Mouse (Mus musculus): ENCODE data around the gene Rps28. TPM values are rescaled to one million over a fixed set of nuclear protein-coding genes. Genes with fewer than 3 reads are reported as not detected.
A peak's percentile ranks its signal among the peaks of the same experiment; 100 is the strongest.
"Not testable (repeated sequence)": the region's sequence is repeated elsewhere in the genome, so short reads cannot be mapped to it uniquely, and the experiment has no call there.

The Rps28 gene
- 813 and 863 TPM in 2 replicates for polyA plus RNA-seq (2014; fragmentation: Nextera tagmentation; extraction: Ambion mirVana)

GRCm38 (mm10) chr17:33824084-33824996 lies at the start of gene Rps28, which contains the start of gene Ndufa7:
Gene Rps28 (minus strand): TSS chr17:33824562.
Gene Ndufa7 (plus strand): TSS chr17:33824572.
- H3K27ac ChIP-seq (ENCODE audit: low read depth, low read length) = 0 out of 2 replicates have a peak within 1 kb of the TSS, but pooled peaks have one; percentile 36
- peak within 1 kb of the TSS; percentile 78 for H3K4me3 ChIP-seq (ENCODE audit: low read depth, low read length)
- DNase-seq (ENCODE audit: low spot score) (peak; percentile 98), ATAC-seq (ENCODE audit: insufficient read depth, low FRiP score, low TSS enrichment) (peak; percentile 92)
- peak within 1 kb of the TSS; percentile 85 for H3K4me2 ChIP-seq (ENCODE audit: low read depth)
- H3K9ac ChIP-seq (ENCODE audit: low read length) = peak within 1 kb of the TSS; percentile 82
- WGBS = under 1% methylated on average over 51 of the region's 51 CpGs
- H3K9me3 ChIP-seq (ENCODE audit: control insufficient read depth, low read length) = no peaks in the 10 kb centered on the region
- H3K4me1 ChIP-seq (ENCODE audit: control insufficient read depth, insufficient read depth, low read length) = peaks cover 10% of the 10 kb centered on the region; the same call in 1 of the 2 replicates
- peaks cover 9% of the 10 kb centered on the region for H3K36me3 ChIP-seq (ENCODE audit: control insufficient read depth, insufficient read depth, low read length)
- H3K27me3 ChIP-seq (ENCODE audit: control insufficient read depth, insufficient read depth, low read length) = no peaks in the 10 kb centered on the region

GRCm38 (mm10) chr17:33873537-33873936 lies 49.2 kb upstream of the Rps28 start, which contains the start of gene Gm7029:
Gene Gm7029 (plus strand): TSS chr17:33873837.
- ATAC-seq (ENCODE audit: insufficient read depth, low FRiP score, low TSS enrichment); H3K4me2 ChIP-seq (ENCODE audit: low read depth); DNase-seq (ENCODE audit: low spot score); H3K4me3 ChIP-seq (ENCODE audit: low read depth, low read length); H3K9me3 ChIP-seq (ENCODE audit: control insufficient read depth, low read length); H3K27ac ChIP-seq (ENCODE audit: low read depth, low read length); H3K27me3 ChIP-seq (ENCODE audit: control insufficient read depth, insufficient read depth, low read length); H3K4me1 ChIP-seq (ENCODE audit: control insufficient read depth, insufficient read depth, low read length); H3K9ac ChIP-seq (ENCODE audit: low read length); H3K36me3 ChIP-seq (ENCODE audit: control insufficient read depth, insufficient read depth, low read length): not testable (repeated sequence)
- WGBS = 89% methylated on average over 3 of the region's 12 CpGs

DNA sequence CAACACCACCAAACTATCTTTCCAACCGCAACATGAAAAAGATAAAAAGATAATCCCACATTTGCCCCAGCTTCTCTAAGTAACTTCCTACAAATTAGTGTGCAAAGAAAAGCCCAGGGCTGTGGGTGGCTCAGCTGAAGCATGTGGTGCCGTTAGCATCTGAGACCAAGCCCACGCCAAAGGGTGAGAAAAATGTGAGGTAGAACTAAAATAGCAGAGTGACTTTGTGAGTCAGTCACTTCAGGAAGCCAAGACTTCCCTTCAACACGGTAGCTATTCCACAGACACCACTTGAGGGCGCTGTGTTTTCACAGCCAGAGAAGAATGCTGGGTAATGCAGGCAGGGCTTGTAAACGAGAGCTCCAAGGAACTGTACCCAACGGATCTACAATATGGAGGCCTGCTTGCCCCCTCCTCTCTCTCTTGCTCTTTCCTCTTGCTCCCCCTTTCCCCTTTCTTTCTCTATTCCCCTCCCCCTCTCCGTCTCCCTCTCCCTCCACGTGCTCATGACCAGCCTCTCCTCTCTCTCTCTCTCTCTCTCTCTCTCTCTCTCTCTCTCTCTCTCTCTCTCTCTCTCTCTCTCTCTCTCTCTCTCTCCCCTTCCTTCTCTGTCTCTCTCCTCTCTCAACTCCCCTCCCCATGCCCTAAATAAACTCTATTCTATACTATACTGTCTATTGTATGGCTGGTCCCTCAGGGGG lies 41.1 kb upstream of the Rps28 start:
- peak; percentile 39 for DNase-seq (ENCODE audit: low spot score)
- Histone ChIP-seq H3K27me3 (ENCODE audit: control insufficient read depth, insufficient read depth, low read length) (no peaks in the 10 kb centered on the region), H3K9me3 (ENCODE audit: control insufficient read depth, low read length) (no peaks in the 10 kb centered on the region), H3K9ac (ENCODE audit: low read length) (no peak overlapping the region), H3K27ac (ENCODE audit: low read depth, low read length) (no peak overlapping the region), H3K4me2 (ENCODE audit: low read depth) (no peak overlapping the region), H3K4me3 (ENCODE audit: low read depth, low read length) (no peak overlapping the region), H3K36me3 (ENCODE audit: control insufficient read depth, insufficient read depth, low read length) (no peaks in the 10 kb centered on the region), H3K4me1 (ENCODE audit: control insufficient read depth, insufficient read depth, low read length) (no peaks in the 10 kb centered on the region)
- 44% methylated on average over 9 of the region's 9 CpGs for WGBS
- ATAC-seq (ENCODE audit: insufficient read depth, low FRiP score, low TSS enrichment) = no peak

DNA sequence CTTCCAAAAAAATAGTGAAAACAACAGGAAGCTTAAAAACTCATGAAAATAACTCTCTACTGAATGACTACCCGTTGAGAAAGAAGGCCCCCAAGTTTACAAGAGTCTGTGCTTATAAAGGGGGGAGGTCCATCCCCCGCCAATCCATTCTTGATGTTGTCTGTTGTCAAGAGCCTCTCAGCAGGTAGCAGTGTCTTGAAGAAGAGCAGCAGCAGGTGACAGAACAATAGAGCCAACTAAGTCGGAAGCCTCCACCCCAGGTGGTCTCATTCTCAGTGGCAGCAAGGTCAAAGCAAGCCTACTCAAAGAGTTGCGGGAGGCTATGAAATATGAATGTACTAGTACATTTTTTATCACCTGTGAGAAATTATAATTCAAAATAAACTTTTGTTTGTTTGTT lies 33.5 kb upstream of the Rps28 start:
- Histone ChIP-seq H3K4me1 (ENCODE audit: control insufficient read depth, insufficient read depth, low read length) (no peaks in the 10 kb centered on the region), H3K27ac (ENCODE audit: low read depth, low read length) (no peak overlapping the region), H3K4me3 (ENCODE audit: low read depth, low read length) (no peak overlapping the region), H3K27me3 (ENCODE audit: control insufficient read depth, insufficient read depth, low read length) (no peaks in the 10 kb centered on the region), H3K36me3 (ENCODE audit: control insufficient read depth, insufficient read depth, low read length) (no peaks in the 10 kb centered on the region), H3K9me3 (ENCODE audit: control insufficient read depth, low read length) (no peaks in the 10 kb centered on the region), H3K4me2 (ENCODE audit: low read depth) (no peak overlapping the region), H3K9ac (ENCODE audit: low read length) (no peak overlapping the region)
- DNase-seq (ENCODE audit: low spot score) = no peak
- WGBS = 65% methylated on average over 4 of the region's 4 CpGs
- ATAC-seq (ENCODE audit: insufficient read depth, low FRiP score, low TSS enrichment) = no peak

GRCm38 (mm10) chr17:33851331-33851730 lies 27.0 kb upstream of the Rps28 start:
- H3K4me2 ChIP-seq (ENCODE audit: low read depth) = no peak overlapping the region
- no peak overlapping the region for H3K4me3 ChIP-seq (ENCODE audit: low read depth, low read length)
- 71% methylated on average over 1 of the region's 1 CpGs for WGBS
- ATAC-seq (ENCODE audit: insufficient read depth, low FRiP score, low TSS enrichment) (no peak), DNase-seq (ENCODE audit: low spot score) (no peak)
- no peaks in the 10 kb centered on the region for H3K27me3 ChIP-seq (ENCODE audit: control insufficient read depth, insufficient read depth, low read length)
- H3K36me3 ChIP-seq (ENCODE audit: control insufficient read depth, insufficient read depth, low read length) = no peaks in the 10 kb centered on the region
- no peaks in the 10 kb centered on the region for H3K9me3 ChIP-seq (ENCODE audit: control insufficient read depth, low read length)
- H3K4me1 ChIP-seq (ENCODE audit: control insufficient read depth, insufficient read depth, low read length) = no peaks in the 10 kb centered on the region
- no peak overlapping the region for H3K27ac ChIP-seq (ENCODE audit: low read depth, low read length)
- H3K9ac ChIP-seq (ENCODE audit: low read length) = no peak overlapping the region

- no peaks in the 10 kb centered on the region for H3K9me3 ChIP-seq (ENCODE audit: control insufficient read depth, low read length)
- H3K4me3 ChIP-seq (ENCODE audit: low read depth, low read length) = no peak overlapping the region
- peaks cover 6% of the 10 kb centered on the region for H3K4me1 ChIP-seq (ENCODE audit: control insufficient read depth, insufficient read depth, low read length)
- no peak overlapping the region for H3K27ac ChIP-seq (ENCODE audit: low read depth, low read length)
- H3K36me3 ChIP-seq (ENCODE audit: control insufficient read depth, insufficient read depth, low read length) = no peaks in the 10 kb centered on the region
- H3K4me2 ChIP-seq (ENCODE audit: low read depth) = no peak overlapping the region
- H3K9ac ChIP-seq (ENCODE audit: low read length) = no peak overlapping the region
- DNase-seq (ENCODE audit: low spot score) (no peak), ATAC-seq (ENCODE audit: insufficient read depth, low FRiP score, low TSS enrichment) (no peak)
- H3K27me3 ChIP-seq (ENCODE audit: control insufficient read depth, insufficient read depth, low read length) = no peaks in the 10 kb centered on the region
- 72% methylated on average over 8 of the region's 8 CpGs for WGBS
Observed at GRCm38 (mm10) chr17:33848139-33848538, 23.8 kb upstream of the Rps28 start.

DNA sequence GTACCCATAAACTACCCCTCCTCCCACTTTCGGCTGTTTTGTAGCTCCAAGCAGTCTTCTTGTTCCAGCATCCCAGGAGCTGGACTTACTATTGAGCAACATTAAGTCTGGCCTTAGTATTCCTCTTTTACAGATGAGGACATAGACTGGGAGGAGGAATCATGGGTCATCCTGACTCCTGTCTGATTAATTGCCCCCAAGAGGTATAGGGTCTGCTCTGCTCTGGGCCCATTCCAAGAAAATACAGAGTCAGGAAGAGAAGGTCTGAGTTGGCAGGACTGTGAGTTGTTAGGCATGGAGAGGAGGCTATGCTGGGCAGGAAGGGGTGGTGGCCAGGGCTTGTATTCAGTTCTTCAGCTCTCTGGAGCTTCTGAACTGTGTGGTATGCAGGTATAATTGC lies 19.8 kb upstream of the Rps28 start:
- peak overlapping the region; percentile 89; the same call in 1 of the 2 replicates for H3K4me3 ChIP-seq (ENCODE audit: low read depth, low read length)
- H3K9me3 ChIP-seq (ENCODE audit: control insufficient read depth, low read length) = no peaks in the 10 kb centered on the region
- DNase-seq (ENCODE audit: low spot score) (no peak), ATAC-seq (ENCODE audit: insufficient read depth, low FRiP score, low TSS enrichment) (no peak)
- no peak overlapping the region for H3K9ac ChIP-seq (ENCODE audit: low read length)
- no peak overlapping the region for H3K27ac ChIP-seq (ENCODE audit: low read depth, low read length)
- no peaks in the 10 kb centered on the region; the same call in 1 of the 2 replicates for H3K36me3 ChIP-seq (ENCODE audit: control insufficient read depth, insufficient read depth, low read length)
- H3K27me3 ChIP-seq (ENCODE audit: control insufficient read depth, insufficient read depth, low read length) = no peaks in the 10 kb centered on the region
- WGBS = 50% methylated on average over 1 of the region's 1 CpGs
- peaks cover 6% of the 10 kb centered on the region for H3K4me1 ChIP-seq (ENCODE audit: control insufficient read depth, insufficient read depth, low read length)
- H3K4me2 ChIP-seq (ENCODE audit: low read depth) = peak overlapping the region; percentile 86

DNA sequence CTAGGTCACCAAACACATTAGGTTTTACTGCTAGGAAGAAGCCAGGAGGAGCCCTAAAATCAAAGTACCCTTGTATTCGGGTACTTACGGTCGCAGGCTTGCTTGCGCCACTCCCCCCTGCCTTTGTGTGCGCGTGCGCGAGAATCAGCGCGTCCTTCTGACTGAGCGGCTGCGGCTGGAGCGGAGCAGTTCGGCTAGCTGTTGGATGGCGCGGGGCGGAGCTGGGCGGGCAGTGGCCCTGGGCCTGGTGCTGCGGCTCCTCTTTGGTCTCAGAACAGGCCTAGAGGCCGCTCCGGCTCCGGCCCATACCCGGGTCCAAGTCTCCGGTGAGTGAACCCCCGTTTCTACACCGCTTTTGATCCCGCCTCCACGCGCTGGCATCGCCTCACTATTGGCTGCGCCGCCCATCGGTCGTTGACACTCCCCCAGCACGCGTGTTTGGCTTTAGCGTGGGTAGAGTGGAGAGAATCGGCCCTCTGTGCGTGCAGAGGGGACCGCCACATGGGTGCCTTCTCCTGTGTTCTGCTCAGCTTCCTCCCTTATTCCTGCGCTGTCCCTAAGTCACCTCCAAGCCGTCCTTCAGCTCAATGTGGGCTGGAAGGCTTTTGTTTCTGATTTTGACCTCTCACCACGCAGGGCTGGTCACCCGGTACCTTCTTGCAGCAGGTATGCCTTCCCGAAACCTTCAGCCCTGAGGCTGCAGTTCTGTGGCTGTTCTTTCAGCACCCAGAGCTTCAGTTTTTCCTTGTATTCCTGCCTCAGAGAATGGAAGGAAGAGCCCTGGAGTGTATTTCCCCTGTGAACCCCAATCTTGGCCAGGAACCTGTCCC lies 18.8 kb upstream of the Rps28 start, which contains the start of gene Cd320:
Gene Cd320 (plus strand): TSS at position 126 of the 830 bp plus-strand sequence.
- H3K9ac ChIP-seq (ENCODE audit: low read length) = peak within 1 kb of the TSS; percentile 72
- ATAC-seq (ENCODE audit: insufficient read depth, low FRiP score, low TSS enrichment) (peak; percentile 90), DNase-seq (ENCODE audit: low spot score) (peak; percentile 91)
- peak within 1 kb of the TSS; percentile 86 for H3K4me2 ChIP-seq (ENCODE audit: low read depth)
- H3K4me1 ChIP-seq (ENCODE audit: control insufficient read depth, insufficient read depth, low read length) = peaks cover 6% of the 10 kb centered on the region
- H3K27ac ChIP-seq (ENCODE audit: low read depth, low read length) = peak within 1 kb of the TSS; percentile 27; the same call in 1 of the 2 replicates
- under 1% methylated on average over 45 of the region's 45 CpGs for WGBS
- no peaks in the 10 kb centered on the region for H3K9me3 ChIP-seq (ENCODE audit: control insufficient read depth, low read length)
- H3K4me3 ChIP-seq (ENCODE audit: low read depth, low read length) = peak within 1 kb of the TSS; percentile 89
- H3K36me3 ChIP-seq (ENCODE audit: control insufficient read depth, insufficient read depth, low read length) = peaks cover 3% of the 10 kb centered on the region; the same call in 1 of the 2 replicates
- no peaks in the 10 kb centered on the region for H3K27me3 ChIP-seq (ENCODE audit: control insufficient read depth, insufficient read depth, low read length)
